Mouse (Mus musculus) liver, adult 2 months (tissue): Measurements from ENCODE around the gene Sh3d19.

ENCODE experiments used
- CTCF ChIP-seq: fragments of 200-500 bp; IDR thresholded peaks from 2 replicates; pipeline ENCODE4 v1.5.1; 2011; ENCODE audit warnings: low read depth, low read length, control low read depth
- POLR2A ChIP-seq: fragments of 200-500 bp; IDR thresholded peaks from 2 replicates; pipeline ENCODE4 v1.6.1; 2011; ENCODE audit warnings: low read length, control low read depth; ENCODE audit not compliant: insufficient read depth; ENCODE audit errors: extremely low read depth

- TF ChIP-seq CTCF (no peak), POLR2A (no peak)
These were observed 48.6 kb upstream of the Sh3d19 start for GRCm38 (mm10) chr3:85922331-85922730.
